Mouse (Mus musculus) heart, postnatal 25 days (tissue): Measurements from ENCODE around the gene Prdm11. TPM values are rescaled to one million over a fixed set of nuclear protein-coding genes. Genes with fewer than 3 reads are reported as not detected.

Experiments used
- DNase-seq: peaks from one replicate; pipeline ENCODE4 v3.0.0; 2022; ENCODE audit warnings: low spot score
- intact Hi-C: fragments of 180-260 bp; cut with DNase I; formaldehyde crosslinking; loops from one replicate; pipeline ENCODE4 v1.15.1; 2025
- total RNA-seq, 2 experiments: library from RNA; stranded (reverse); gene quantifications; 2 replicates each; pipeline ENCODE4 v1.2.3; 2021

The Prdm11 gene
- total RNA-seq, 2 experiments from 2014 or later: 9.5 to 10.3 TPM

DNA sequence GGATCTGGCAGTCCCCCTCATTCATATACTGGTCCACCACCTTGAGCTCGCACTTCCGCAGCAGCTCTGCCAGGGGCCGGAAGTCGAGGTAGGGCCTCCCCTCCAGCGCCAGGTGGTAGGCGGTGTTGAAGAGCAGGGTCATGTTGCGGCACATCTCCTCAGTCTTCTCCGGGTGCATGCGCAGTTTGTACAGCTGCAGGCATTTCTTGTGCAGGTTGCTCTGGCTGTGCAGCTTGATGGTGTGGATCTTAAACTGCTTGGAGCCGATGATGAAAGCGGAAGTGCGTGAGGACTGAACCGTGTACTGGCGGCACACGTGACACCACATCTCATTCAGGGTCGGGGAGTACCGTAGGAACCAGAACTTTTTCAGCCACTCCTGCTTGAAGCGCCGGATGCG is 72.3 kb downstream of the Prdm11 start:
- intact Hi-C loops: no loop called here
- DNase-seq: no peak

DNA sequence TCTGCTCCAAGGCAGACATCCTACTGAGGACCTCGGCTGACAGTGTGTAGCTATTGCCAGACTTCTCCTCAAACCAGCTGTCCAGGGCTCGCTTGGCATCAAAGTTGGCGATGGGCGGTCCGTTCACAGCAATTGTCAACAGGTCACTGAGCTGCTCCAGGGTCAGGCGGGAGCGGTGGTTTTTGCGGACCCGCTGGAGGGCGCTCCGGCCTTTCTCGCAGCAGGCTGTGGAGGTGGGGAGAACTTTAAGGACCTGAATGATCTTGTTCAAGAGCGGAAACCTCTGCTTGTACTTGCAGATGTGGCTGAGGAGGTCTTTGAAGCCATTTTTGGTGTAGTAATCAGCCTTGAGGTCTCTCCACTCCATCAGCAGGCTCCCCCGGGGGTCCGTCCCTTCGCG is 73.9 kb downstream of the Prdm11 start:
- no peak for DNase-seq
- intact Hi-C loops: no loop called here

GRCm38 (mm10) chr2:92971536-92971935 is 74.4 kb downstream of the Prdm11 start:
- DNase-seq: no peak
- intact Hi-C loops: no loop called here

- intact Hi-C loops: no loop called here
- no peak for DNase-seq
These were observed 74.9 kb downstream of the Prdm11 start for GRCm38 (mm10) chr2:92971069-92971468.

DNA sequence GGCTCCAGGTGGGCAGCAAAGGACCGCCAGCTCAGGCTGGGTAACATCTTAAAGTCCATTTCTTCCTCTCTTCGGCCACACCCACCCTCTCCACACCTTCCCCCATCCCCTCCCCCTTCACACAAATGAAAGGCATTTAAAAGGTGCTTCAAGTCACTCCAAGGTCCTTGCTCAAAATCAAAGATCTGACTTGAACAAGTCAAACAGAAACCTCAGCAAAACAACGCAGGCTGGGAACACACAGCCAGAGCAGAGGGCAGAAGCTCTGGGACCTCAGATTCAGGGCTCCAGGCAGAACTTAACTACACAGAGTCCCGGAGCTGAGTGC is 78.2 kb downstream of the Prdm11 start:
- intact Hi-C loops: no loop called here
- no peak for DNase-seq

GRCm38 (mm10) chr2:92967032-92967838 is 78.7 kb downstream of the Prdm11 start:
- DNase-seq: no peak
- intact Hi-C loops: no loop called here

DNA sequence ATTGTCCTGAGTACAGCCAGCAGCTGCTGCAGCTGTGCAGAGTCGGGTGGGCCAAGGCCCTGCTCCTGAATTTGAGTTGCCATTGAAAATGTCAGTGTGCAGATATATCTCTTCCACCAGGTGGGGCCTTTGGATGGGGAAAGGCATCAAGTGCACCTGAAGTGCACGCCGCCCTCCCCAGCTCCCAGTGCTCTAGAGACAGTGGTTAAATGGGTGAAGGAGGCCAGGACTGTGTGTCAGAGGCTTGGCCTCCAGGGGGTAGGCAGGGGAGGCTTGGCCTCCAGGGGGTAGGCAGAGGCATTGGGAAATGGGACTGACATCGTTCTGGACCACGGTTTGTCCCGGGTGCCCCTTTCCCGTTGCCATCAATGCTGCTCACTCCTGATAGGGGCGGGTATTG is 79.7 kb downstream of the Prdm11 start:
- intact Hi-C loops: no loop called here
- DNase-seq: no peak

DNA sequence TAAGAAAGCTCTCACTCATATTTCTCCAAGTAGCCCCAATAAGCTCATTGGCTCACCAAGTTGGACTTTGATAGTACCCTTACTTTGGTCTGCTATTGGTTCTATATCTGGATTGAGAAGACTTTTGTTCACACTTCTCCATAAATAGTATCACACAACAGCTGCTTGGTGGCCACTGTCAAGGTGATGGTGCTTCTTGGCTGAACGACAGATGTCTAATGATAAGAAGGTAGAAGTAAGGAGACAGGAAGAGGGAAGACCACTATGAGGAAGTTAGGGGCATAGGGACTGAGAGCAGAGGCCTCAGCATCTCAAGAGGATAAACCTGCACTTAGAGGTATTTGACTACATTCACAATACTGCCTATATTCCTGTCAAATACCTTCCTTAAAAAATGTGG is 81.6 kb downstream of the Prdm11 start:
- intact Hi-C loops: no loop called here
- no peak for DNase-seq

DNA sequence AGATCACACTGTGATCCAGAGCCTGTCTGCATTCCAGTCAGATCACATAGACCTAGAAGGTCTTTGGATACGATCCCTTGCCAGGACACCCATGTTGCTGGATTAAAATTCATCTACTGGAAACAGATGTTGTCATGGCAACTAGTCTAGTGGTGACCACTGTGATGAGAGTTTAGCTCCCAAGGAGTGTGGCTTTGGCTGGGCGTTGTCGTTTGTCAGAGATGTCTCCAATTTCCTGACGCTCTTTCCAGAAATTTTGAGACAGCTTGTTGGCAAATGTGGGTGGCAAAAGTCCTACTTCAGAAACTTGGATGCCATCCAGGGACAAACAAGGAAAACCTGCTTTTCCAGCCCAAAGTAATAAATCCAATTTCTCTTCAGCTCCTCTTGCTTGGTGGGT is 87.3 kb downstream of the Prdm11 start:
- intact Hi-C loops: no loop called here
- DNase-seq: no peak

DNA sequence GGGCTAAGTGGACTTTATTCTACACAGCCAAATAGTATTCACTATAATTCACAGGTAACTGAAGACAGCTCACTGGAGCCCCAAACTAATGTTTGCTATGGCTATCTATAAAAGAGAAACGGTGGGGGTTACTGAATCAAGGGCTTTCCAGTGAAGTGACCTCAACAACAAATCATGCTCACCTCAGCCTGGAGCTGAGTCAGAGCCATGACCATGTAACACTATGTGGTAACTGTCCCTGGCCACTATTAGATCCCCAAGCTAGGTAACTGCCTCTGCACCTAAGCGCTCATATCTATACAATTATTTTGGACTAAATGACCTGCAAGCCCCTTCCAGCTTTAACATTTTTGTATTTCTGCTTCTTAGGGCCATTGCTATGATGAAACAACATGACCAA is 89.0 kb downstream of the Prdm11 start:
- intact Hi-C loops: no loop called here
- no peak for DNase-seq

DNA sequence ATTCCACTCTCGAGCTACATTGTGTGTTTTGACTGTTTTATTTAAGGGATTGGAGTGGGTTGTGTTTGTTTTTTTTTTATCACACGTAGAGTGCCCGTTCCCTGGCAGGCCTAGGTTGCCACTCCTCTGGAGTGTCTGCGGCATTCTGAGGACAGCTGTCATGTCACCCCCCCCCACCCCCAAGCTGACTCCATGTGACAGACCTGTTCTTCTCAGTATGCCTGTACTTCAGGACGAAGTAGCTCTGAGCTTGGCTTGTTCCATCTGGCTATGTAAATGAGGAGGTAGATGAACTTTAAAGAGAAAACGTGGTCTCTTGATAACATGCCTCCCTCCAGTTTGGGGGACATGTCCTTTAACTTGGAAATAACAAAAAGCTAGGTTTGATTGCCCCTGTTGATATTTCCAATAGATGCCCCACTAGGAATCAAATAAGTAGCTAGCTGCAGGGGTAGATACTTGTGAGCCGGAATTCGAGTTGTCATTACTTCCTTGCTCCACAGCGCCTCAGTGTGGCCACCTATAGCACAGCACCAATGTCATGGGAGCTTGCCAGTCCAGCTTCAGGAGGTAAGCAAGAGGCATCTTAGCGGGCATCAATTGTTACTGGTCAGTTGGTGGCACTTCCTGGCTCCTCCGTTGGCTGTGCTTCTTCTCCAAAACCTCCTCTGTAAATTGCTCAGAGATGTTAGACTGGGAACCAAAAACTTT is 91.4 kb downstream of the Prdm11 start:
- intact Hi-C loops: loop anchor here (2.0 kb wide), 1 partner anchor 50 kb away; no protein-coding TSS in a partner anchor
- DNase-seq: no peak

GRCm38 (mm10) chr2:92953450-92953849 is 92.5 kb downstream of the Prdm11 start:
- no peak for DNase-seq
- intact Hi-C loops: no loop called here

- intact Hi-C loops: loop anchor here (5.0 kb wide), 1 partner anchor 37 kb away; no protein-coding TSS in a partner anchor
- DNase-seq: no peak
These were observed 96.4 kb downstream of the Prdm11 start for GRCm38 (mm10) chr2:92949518-92949917.

GRCm38 (mm10) chr2:92948699-92949300 is 97.2 kb downstream of the Prdm11 start:
- intact Hi-C loops: loop anchor here (5.0 kb wide), 1 partner anchor 36 kb away; no protein-coding TSS in a partner anchor
- DNase-seq: no peak

DNA sequence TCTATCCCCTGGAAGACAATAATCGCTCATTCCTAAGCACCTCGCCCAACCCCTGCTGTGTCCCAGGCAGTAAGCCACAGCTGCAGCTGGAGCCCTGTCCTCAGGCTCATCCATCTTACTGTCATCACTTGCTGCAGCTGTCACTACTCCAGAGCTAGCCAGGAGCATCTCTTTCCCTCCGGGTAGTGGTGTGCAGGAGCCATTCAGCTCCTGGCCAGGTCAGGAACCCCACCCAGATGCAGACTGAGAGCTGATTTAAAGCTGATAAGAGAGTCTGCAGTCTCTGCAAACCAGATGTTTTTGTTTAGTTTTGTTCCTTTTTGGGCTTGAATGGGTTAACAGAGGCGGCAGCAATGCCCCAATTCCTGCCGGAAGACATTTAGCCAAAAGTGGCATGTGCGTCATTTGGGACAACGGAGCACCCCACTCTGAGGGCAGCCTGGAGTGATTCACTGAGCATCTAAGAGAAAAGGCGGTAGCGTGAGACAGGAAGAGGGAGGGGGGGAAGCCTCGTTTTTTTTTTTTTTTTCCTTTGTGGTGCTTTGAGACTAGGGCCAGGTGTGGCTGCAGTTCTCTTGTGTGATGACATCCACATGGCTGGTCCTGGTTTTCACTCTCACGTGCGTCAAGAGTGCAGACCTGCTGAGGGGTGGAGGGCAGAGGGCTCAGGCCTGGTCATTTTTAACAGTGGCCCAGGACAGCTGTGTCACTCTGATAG is 97.8 kb downstream of the Prdm11 start:
- DNase-seq: no peak
- intact Hi-C loops: loop anchor here (5.0 kb wide), 1 partner anchor 36 kb away; no protein-coding TSS in a partner anchor

GRCm38 (mm10) chr2:92945824-92946598 is 100.0 kb downstream of the Prdm11 start:
- no peak for DNase-seq
- intact Hi-C loops: loop anchor here (5.0 kb wide), 1 partner anchor 34 kb away; no protein-coding TSS in a partner anchor

- intact Hi-C loops: loop anchor here (5.0 kb wide), 1 partner anchor 33 kb away; no protein-coding TSS in a partner anchor
- DNase-seq: no peak
These were observed 100.7 kb downstream of the Prdm11 start for GRCm38 (mm10) chr2:92945125-92945746.

DNA sequence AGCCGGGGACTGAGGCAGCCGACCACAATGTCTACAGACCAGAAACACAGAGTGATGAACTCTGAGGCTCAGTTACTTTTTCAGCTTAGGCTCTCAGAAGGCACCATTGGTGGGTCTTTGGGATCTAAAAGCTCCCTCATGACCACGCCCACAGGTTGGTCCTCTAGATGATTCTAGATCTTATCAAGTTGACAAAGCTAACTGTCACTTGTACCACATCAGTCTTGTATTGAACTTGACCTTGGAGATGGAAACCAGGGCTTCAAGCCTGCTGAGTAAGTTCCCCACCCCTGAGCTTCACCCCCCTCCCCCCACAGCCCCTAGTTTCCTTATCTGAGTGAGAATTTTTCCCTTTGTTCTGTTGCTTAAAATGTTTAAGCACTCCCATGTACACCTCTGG is 101.6 kb downstream of the Prdm11 start:
- DNase-seq: no peak
- intact Hi-C loops: no loop called here

DNA sequence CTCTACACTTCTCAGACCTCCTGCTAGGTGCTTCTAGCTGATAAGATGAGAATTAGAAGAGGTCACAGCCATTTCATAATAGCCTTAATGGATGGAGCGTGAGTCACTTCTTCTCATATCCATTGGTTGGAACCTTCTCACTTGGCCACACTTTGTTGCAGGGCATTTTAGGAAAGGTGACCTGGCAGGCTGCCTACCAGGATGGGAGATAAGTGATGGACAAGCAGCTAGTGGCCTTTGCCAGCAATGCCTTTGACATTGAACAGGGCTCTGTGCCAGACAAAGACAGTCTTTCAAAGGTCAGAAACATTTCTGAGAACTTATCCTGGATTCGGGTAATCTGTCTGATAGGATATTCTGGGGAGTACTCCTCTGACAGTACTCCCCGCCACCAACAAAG is 102.6 kb downstream of the Prdm11 start:
- intact Hi-C loops: no loop called here

More for the DNA sequence above, 102.6 kb downstream of the Prdm11 start:
- DNase-seq: no peak
